Mouse (Mus musculus): ENCODE measurements around the gene Ctag2. TPM values are rescaled to one million over a fixed set of nuclear protein-coding genes. Genes with fewer than 3 reads are reported as not detected.

Gene Ctag2
- polyA plus RNA-seq (2021; fragmentation: Nextera tagmentation), result not detected in 2 replicates
- long read RNA-seq, experiment 1, result 0 reads
- long read RNA-seq, experiment 2, result 0 reads

DNA sequence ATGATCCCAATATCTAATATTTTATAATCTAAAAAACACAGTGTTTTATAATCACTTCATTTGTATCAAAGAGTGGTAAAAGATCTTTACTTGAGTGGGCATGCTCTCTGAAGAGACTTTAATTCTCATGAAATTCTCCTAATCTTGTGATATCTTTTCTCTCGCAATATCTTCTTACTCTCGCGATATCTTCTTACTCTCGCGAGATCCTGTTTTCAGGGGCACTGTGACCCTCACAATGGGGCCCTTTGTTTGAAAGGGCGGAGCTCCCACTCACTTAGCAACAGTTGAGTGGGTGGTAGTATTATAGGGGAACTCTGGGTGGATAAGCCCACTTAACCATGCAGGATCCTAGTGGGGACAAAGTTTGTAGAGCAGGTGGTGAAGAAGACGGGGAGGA lies at the start of gene Ctag2:
Gene Ctag2 (plus strand): TSS at position 301 of the 400 bp plus-strand sequence.

Measured in layer of hippocampus, adult 6 months (tissue).